16 mouse cellular contexts compared by ENCODE assay signal in the genomic region with DNA sequence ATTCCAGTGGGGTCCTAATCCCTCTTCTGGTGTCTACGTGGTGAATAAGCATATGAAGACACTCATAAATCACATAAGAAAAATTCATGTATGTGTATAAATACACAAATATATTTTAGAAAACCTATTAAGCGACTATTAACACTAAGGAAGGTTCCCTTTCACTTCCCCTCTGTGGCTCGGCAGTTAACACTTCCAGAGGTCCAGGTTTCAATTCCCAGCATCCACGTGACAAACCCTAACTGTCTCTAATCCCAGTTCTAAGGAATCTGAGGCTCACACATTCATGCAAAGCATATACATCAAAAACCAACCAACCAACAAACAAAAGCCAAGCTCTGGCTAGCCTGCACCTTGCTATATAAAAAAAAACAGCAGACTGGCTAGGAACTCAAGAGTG. TPM values are rescaled to one million over a fixed set of nuclear protein-coding genes. Genes with fewer than 3 reads are reported as not detected.
DNase-seq lines count a peak whose midpoint lies in the region; ATAC-seq and TF ChIP-seq lines count a peak whose summit lies in the region.
"Had no signal": no experiment of that assay in that cellular context is flagged by ENCODE, and none has a peak within 500 bp of the region (broad histone marks: within the 10 kb centered on the region; RNA-seq: fewer than 3 reads in every experiment).

No protein-coding gene starts in this region.

- H3K4me3 ChIP-seq in heart, postnatal 0 days (ENCODE audit: low read depth, low read length): no peak overlapping the region
- no peak overlapping the region for H3K4me3 ChIP-seq in midbrain, embryonic 13.5 days (replicated peaks)
- H3K4me3 ChIP-seq in midbrain, embryonic 15.5 days: no peak overlapping the region
- H3K4me3 ChIP-seq in liver, embryonic 11.5 days (ENCODE audit: low read depth, low read length): no peak overlapping the region
- H3K4me3 ChIP-seq: heart, embryonic 12.5 days; layer of hippocampus, adult 2 months had no signal

- H3K4me2 ChIP-seq in heart, postnatal 0 days (ENCODE audit: low read depth, low read length): no peak overlapping the region
- no peak overlapping the region for H3K4me2 ChIP-seq in midbrain, embryonic 13.5 days (replicated peaks)
- no peak overlapping the region; the same call in 1 of the 2 replicates for H3K4me2 ChIP-seq in midbrain, embryonic 15.5 days
- H3K4me2 ChIP-seq in liver, embryonic 11.5 days: peak overlapping the region; percentile 26

- no peak for ATAC-seq in heart, postnatal 0 days (ENCODE audit: insufficient read depth, low read depth)
- ATAC-seq in midbrain, embryonic 13.5 days: no peak
- no peak for ATAC-seq in midbrain, embryonic 15.5 days (replicated peaks)
- no peak for ATAC-seq in liver, embryonic 11.5 days (replicated peaks; ENCODE audit: low FRiP score)

- 0 out of 2 replicates have a peak overlapping the region, but pooled peaks have one; percentile 18 for H3K27ac ChIP-seq in heart, postnatal 0 days (ENCODE audit: low read depth)
- 0 out of 2 replicates have a peak overlapping the region, but pooled peaks have one; percentile 10 for H3K27ac ChIP-seq in midbrain, embryonic 13.5 days
- H3K27ac ChIP-seq in midbrain, embryonic 15.5 days: no peak overlapping the region
- no peak overlapping the region for H3K27ac ChIP-seq in liver, embryonic 11.5 days (ENCODE audit: low read depth, low read length)
- H3K27ac ChIP-seq: layer of hippocampus, adult 2 months had no signal

- no peak for DNase-seq in heart, postnatal 0 days (ENCODE audit: low spot score)
- no peak for DNase-seq in heart, postnatal 10 days
- no peak for DNase-seq in liver, embryonic 11.5 days (ENCODE audit: low spot score)
- DNase-seq in adrenal gland, postnatal 36 days: no peak
- no peak for DNase-seq in cerebellum, adult 11-12 months
- DNase-seq: adrenal gland, adult 2 months; embryo, embryonic 11 days; lung, adult 2 months had no signal

- H3K4me1 ChIP-seq in heart, postnatal 0 days (ENCODE audit: control insufficient read depth, insufficient read depth): peaks cover 46% of the 10 kb centered on the region
- H3K4me1 ChIP-seq in midbrain, embryonic 13.5 days (replicated peaks): peaks cover 74% of the 10 kb centered on the region
- H3K4me1 ChIP-seq in midbrain, embryonic 15.5 days: peaks cover 62% of the 10 kb centered on the region
- peaks cover 55% of the 10 kb centered on the region for H3K4me1 ChIP-seq in liver, embryonic 11.5 days (replicated peaks; ENCODE audit: control insufficient read depth, insufficient read depth, low read length)

- H3K9ac ChIP-seq in heart, postnatal 0 days (replicated peaks; ENCODE audit: low read depth, low read length): no peak overlapping the region
- H3K9ac ChIP-seq in midbrain, embryonic 13.5 days (replicated peaks): no peak overlapping the region
- H3K9ac ChIP-seq in midbrain, embryonic 15.5 days: no peak overlapping the region
- H3K9ac ChIP-seq in liver, embryonic 11.5 days (ENCODE audit: low read depth, low read length): no peak overlapping the region
- H3K9ac ChIP-seq: heart, embryonic 12.5 days had no signal

- H3K9me3 ChIP-seq in heart, postnatal 0 days (replicated peaks; ENCODE audit: control insufficient read depth, low read length): no peaks in the 10 kb centered on the region
- H3K9me3 ChIP-seq in midbrain, embryonic 13.5 days: no peaks in the 10 kb centered on the region
- H3K9me3 ChIP-seq in midbrain, embryonic 15.5 days: no peaks in the 10 kb centered on the region
- no peaks in the 10 kb centered on the region for H3K9me3 ChIP-seq in liver, embryonic 11.5 days (ENCODE audit: control insufficient read depth, low read length)
- H3K9me3 ChIP-seq: heart, embryonic 12.5 days had no signal

- H3K36me3 ChIP-seq in heart, postnatal 0 days (replicated peaks; ENCODE audit: control insufficient read depth, insufficient read depth, low read length): peaks cover 4% of the 10 kb centered on the region; the same call in 1 of the 2 replicates
- H3K36me3 ChIP-seq in midbrain, embryonic 13.5 days: peaks cover 3% of the 10 kb centered on the region; the same call in 1 of the 2 replicates
- H3K36me3 ChIP-seq in midbrain, embryonic 15.5 days (replicated peaks): no peaks in the 10 kb centered on the region
- H3K36me3 ChIP-seq in liver, embryonic 11.5 days (ENCODE audit: control insufficient read depth, insufficient read depth, low read length): peaks cover 4% of the 10 kb centered on the region; the same call in 1 of the 2 replicates

- intact Hi-C loops in heart, postnatal 10 days (cut with DNase I): no loop called here

- TF ChIP-seq CTCF in heart, postnatal 0 days (IDR thresholded peaks at IDR 0.05; ENCODE audit: low read depth): no peak

- WGBS in heart, postnatal 0 days: 58% methylated on average over 4 of the region's 4 CpGs
- 56% methylated on average over 4 of the region's 4 CpGs for WGBS in midbrain, embryonic 13.5 days
- WGBS in midbrain, embryonic 15.5 days: 56% methylated on average over 4 of the region's 4 CpGs
- 56% methylated on average over 4 of the region's 4 CpGs for WGBS in liver, embryonic 11.5 days

- no peaks in the 10 kb centered on the region for H3K27me3 ChIP-seq in heart, postnatal 0 days (ENCODE audit: control insufficient read depth, insufficient read depth, low read length)
- no peaks in the 10 kb centered on the region for H3K27me3 ChIP-seq in midbrain, embryonic 13.5 days
- no peaks in the 10 kb centered on the region for H3K27me3 ChIP-seq in midbrain, embryonic 15.5 days (replicated peaks)
- H3K27me3 ChIP-seq in liver, embryonic 11.5 days (replicated peaks; ENCODE audit: control insufficient read depth, insufficient read depth, low read length): no peaks in the 10 kb centered on the region
- H3K27me3 ChIP-seq: heart, embryonic 12.5 days had no signal

- no peak for TF ChIP-seq EP300 in heart, postnatal 0 days (IDR thresholded peaks at IDR 0.05; ENCODE audit: low read depth)

RNA-seq across cellular contexts. Expression of gene Luc7l3, which starts 4.3 kb away (rescaled TPM):
- total RNA-seq in heart, postnatal 0 days (2014; rRNA removed; ENCODE audit: low replicate concordance): 17.9 and 29.2 TPM in 2 replicates
- 49.2 and 51.9 TPM in 2 replicates for polyA plus RNA-seq in heart, postnatal 0 days (2015; fragmentation: Nextera tagmentation; extraction: Ambion mirVana)
- total RNA-seq in heart, postnatal 10 days (2021): 10 to 100 TPM; 44.2 to 48.1 TPM
- 165 and 170 TPM in 2 replicates for polyA plus RNA-seq in midbrain, embryonic 13.5 days (2015; fragmentation: Nextera tagmentation; extraction: Ambion mirVana)
- polyA plus RNA-seq in midbrain, embryonic 15.5 days (2015; fragmentation: Nextera tagmentation; extraction: Ambion mirVana): 129 and 143 TPM in 2 replicates
- 90.6 and 97.6 TPM in 2 replicates for polyA plus RNA-seq in liver, embryonic 11.5 days (2014; fragmentation: Nextera tagmentation; extraction: Ambion mirVana)
- 10 to 100 TPM; 59.5 to 69.8 TPM for total RNA-seq in adrenal gland, postnatal 36 days (2021)

RNA-seq across cellular contexts. Expression of gene Ankrd40, which starts 10.3 kb away (rescaled TPM):
- total RNA-seq in heart, postnatal 0 days (2014; rRNA removed; ENCODE audit: low replicate concordance): 164 and 181 TPM in 2 replicates
- polyA plus RNA-seq in heart, postnatal 0 days (2015; fragmentation: Nextera tagmentation; extraction: Ambion mirVana): 53.7 and 54.6 TPM in 2 replicates
- 100 to 1,000 TPM; 213 to 228 TPM for total RNA-seq in heart, postnatal 10 days (2021)
- 10.0 and 11.0 TPM in 2 replicates for polyA plus RNA-seq in midbrain, embryonic 13.5 days (2015; fragmentation: Nextera tagmentation; extraction: Ambion mirVana)
- polyA plus RNA-seq in midbrain, embryonic 15.5 days (2015; fragmentation: Nextera tagmentation; extraction: Ambion mirVana): 16.7 and 18.4 TPM in 2 replicates
- polyA plus RNA-seq in liver, embryonic 11.5 days (2014; fragmentation: Nextera tagmentation; extraction: Ambion mirVana): 12.7 and 13.2 TPM in 2 replicates
- total RNA-seq in adrenal gland, postnatal 36 days (2021): 100 to 1,000 TPM; 132 to 151 TPM

RNA-seq across cellular contexts. Expression of gene Gm21885, which starts 35.8 kb away (rescaled TPM):
- not detected in 2 replicates for total RNA-seq in heart, postnatal 0 days (2014; rRNA removed; ENCODE audit: low replicate concordance)
- 0.15 and 0.30 TPM in 2 replicates for polyA plus RNA-seq in heart, postnatal 0 days (2015; fragmentation: Nextera tagmentation; extraction: Ambion mirVana)
- total RNA-seq in heart, postnatal 10 days (2021): not detected
- 0.54 TPM in 1 of 2 replicates, not detected in the other for polyA plus RNA-seq in midbrain, embryonic 13.5 days (2015; fragmentation: Nextera tagmentation; extraction: Ambion mirVana)
- polyA plus RNA-seq in midbrain, embryonic 15.5 days (2015; fragmentation: Nextera tagmentation; extraction: Ambion mirVana): 0.45 and 0.89 TPM in 2 replicates
- 0.40 TPM in 1 of 2 replicates, not detected in the other for polyA plus RNA-seq in liver, embryonic 11.5 days (2014; fragmentation: Nextera tagmentation; extraction: Ambion mirVana)
- not detected for total RNA-seq in adrenal gland, postnatal 36 days (2021)
- total RNA-seq: adrenal gland, adult 2 months; gastrocnemius, adult 8-10 months; layer of hippocampus, adult 2 months; left cerebral cortex, postnatal 10 days had no signal
- polyA plus RNA-seq: adrenal gland, adult 2 months; heart, embryonic 12.5 days; kidney, embryonic 16.5 days; lung, adult 2 months; thymus, postnatal 0 days had no signal

Comparison
In these comparisons a context has a peak if more than half of its experiments do, and no peak if none do; other contexts are left out.
1. H3K27ac ChIP-seq: peak in heart, postnatal 0 days (single experiment) and midbrain, embryonic 13.5 days (single experiment); none in midbrain, embryonic 15.5 days (single experiment) and liver, embryonic 11.5 days (single experiment).